Mouse (Mus musculus) intestine, postnatal 0 days (tissue): ENCODE results near the gene Olfr1394. TPM values are rescaled to one million over a fixed set of nuclear protein-coding genes. Genes with fewer than 3 reads are reported as not detected.

ENCODE experiments used
- ATAC-seq: fragments of 200-750 bp; cut with Nextera tagmentation; 2 replicates; pipeline ENCODE4 v1.8.0; 2017; ENCODE audit warnings: mild to moderate bottlenecking, moderate TSS enrichment, moderate library complexity
- H3K27ac ChIP-seq: fragments of 300-500 bp; sonication (generic); 2 replicates; pipeline ENCODE4 v1.5.1; 2014; ENCODE audit warnings: mild to moderate bottlenecking, low read depth, low read length, moderate library complexity
- H3K27me3 ChIP-seq: fragments of 300-500 bp; sonication (generic); replicated peaks from 2 replicates; pipeline ENCODE4 v1.6.1; 2014; ENCODE audit warnings: low read length, mixed read lengths; ENCODE audit not compliant: control insufficient read depth, insufficient read depth
- H3K36me3 ChIP-seq: fragments of 300-500 bp; sonication (generic); 2 replicates; pipeline ENCODE4 v1.6.1; 2014; ENCODE audit warnings: mild to moderate bottlenecking, moderate library complexity; ENCODE audit not compliant: control insufficient read depth, insufficient read depth
- H3K4me1 ChIP-seq: fragments of 300-500 bp; sonication (generic); replicated peaks from 2 replicates; pipeline ENCODE4 v1.6.1; 2014; ENCODE audit warnings: antibody characterized with exemption, low read length, mixed read lengths; ENCODE audit not compliant: control insufficient read depth, insufficient read depth
- H3K4me2 ChIP-seq: fragments of 300-500 bp; sonication (generic); replicated peaks from 2 replicates; pipeline ENCODE4 v1.6.1; 2014; ENCODE audit warnings: low read depth, mild to moderate bottlenecking, moderate library complexity
- H3K4me3 ChIP-seq: fragments of 300-500 bp; sonication (generic); 2 replicates; pipeline ENCODE4 v1.5.1; 2014; ENCODE audit warnings: low read depth, low read length
- H3K9ac ChIP-seq: fragments of 300-500 bp; sonication (generic); 2 replicates; pipeline ENCODE4 v1.6.1; 2014; ENCODE audit warnings: mild to moderate bottlenecking, low read depth, low read length
- H3K9me3 ChIP-seq: fragments of 300-500 bp; sonication (generic); 2 replicates; pipeline ENCODE4 v1.6.1; 2016; ENCODE audit warnings: mixed run types; ENCODE audit not compliant: control insufficient read depth
- CTCF ChIP-seq: sonication (generic); IDR thresholded peaks from 2 replicates; pipeline ENCODE4 v1.5.1; 2016; ENCODE audit warnings: low read depth, mild to moderate bottlenecking, control low read depth, antibody characterized with exemption, moderate library complexity
- WGBS: fragments of 180-500 bp; shearing (Covaris S2); extraction: QIAGEN DNeasy Blood & Tissue Kit; methylation state at CpG from one replicate; pipeline ENCODE4 v1.1.7; 2014; 5-methylcytosine and 5-hydroxymethylcytosine counted together
- polyA plus RNA-seq: library from polyadenylated mRNA; unstranded; fragments of >200 nt; fragmentation: Nextera tagmentation; extraction: Ambion mirVana; gene quantifications from 2 replicates; pipeline ENCODE4 v1.2.1, GENCODE M21; 2015

Gene Olfr1394
- polyA plus RNA-seq, 1 experiment from 2014 or later = not detected

DNA sequence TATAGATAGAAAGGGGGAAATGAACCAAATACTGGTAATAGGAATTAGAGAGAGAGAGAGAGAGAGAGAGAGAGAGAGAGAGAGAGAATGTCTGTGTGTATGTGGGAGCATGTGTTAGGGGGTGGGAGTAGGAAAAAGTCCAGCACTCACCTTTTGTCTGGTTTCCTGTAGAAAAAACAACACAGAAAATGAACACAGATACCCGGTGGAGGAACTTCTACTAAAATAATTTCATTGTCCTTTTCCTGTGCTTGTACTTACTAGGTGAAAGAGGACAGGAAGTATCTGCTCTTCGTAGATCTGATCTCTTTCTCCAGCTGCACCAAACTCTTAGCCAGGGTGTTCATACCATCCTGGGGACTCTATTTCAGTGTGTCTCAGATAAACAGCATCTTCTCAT is 40.0 kb upstream of the Olfr1394 start:
- no peaks in the 10 kb centered on the region for H3K27me3 ChIP-seq
- H3K4me1 ChIP-seq = no peaks in the 10 kb centered on the region
- 55% methylated on average over 2 of the region's 2 CpGs for WGBS
- no peak overlapping the region for H3K4me3 ChIP-seq
- no peak overlapping the region for H3K27ac ChIP-seq
- no peak for TF ChIP-seq CTCF
- no peaks in the 10 kb centered on the region for H3K36me3 ChIP-seq
- no peaks in the 10 kb centered on the region for H3K9me3 ChIP-seq
- no peak overlapping the region for H3K4me2 ChIP-seq
- ATAC-seq = no peak
- no peak overlapping the region for H3K9ac ChIP-seq

DNA sequence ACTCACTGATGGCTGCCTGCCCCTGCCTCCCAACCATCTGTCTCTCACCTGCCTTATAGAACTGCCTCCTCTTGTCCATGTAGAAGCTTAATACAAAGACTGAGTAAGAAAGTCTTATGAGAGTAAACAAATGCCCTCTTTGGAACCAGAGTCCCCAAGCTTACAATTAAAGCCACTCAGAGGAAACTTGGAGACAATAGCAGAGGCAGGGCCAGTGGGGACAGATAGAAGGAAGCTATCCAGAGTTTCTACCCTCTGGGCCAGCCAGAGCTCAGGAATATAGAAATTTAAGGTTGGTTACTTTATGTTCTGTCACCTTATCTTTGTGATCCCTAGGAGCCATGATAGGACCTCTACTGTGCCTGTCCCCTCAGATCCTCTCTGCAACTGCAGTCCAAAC is 39.4 kb upstream of the Olfr1394 start, which contains the start of gene Olfr1396:
Olfr1396 (minus strand) TSS at position 101 of the 400 bp plus-strand sequence.
- Histone ChIP-seq H3K27me3 (no peaks in the 10 kb centered on the region), H3K4me3 (no peak within 1 kb of the TSS), H3K9me3 (no peaks in the 10 kb centered on the region), H3K27ac (no peak within 1 kb of the TSS), H3K9ac (no peak within 1 kb of the TSS), H3K36me3 (no peaks in the 10 kb centered on the region), H3K4me1 (no peaks in the 10 kb centered on the region), H3K4me2 (no peak within 1 kb of the TSS)
- no peak for TF ChIP-seq CTCF
- ATAC-seq = no peak

DNA sequence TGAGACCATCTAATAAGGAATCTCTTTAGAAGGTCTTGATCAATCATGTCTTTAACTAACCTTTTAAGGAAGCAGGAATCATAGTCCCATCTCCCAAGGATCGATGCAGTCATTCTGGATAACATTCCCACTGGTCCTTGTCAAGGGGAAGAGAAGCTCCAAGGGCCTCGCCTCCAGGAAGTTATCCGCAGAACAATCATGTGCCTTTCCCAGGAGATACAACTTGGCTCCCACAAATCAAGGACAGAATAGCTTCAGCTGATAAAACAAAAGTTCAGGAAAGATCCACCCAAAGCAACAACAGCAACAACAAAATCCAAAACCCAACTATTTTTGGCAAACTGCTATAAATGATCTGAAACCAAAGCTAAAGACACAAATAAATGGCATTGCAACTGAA is 34.5 kb upstream of the Olfr1394 start:
- ATAC-seq = no peak
- 76% methylated on average over 3 of the region's 3 CpGs for WGBS
- TF ChIP-seq CTCF = no peak

DNA sequence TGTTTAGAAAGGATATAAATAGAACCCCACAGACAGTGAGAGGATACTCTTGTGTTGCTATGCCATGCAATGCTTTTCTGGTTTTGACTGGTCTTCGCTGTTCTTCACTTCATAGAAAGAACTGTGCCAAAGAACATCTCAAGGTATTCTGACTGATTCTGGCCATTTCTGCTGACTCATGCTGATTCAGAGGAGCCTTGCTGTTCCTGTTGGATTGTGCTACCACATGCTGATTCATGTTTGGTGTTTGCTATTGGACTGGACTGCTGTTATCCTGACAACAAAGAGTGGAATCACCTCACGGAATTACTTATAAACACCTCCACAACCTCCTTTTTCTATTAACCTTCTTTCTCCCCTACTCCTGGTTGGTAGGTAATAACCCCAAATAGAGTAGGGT is 30.0 kb upstream of the Olfr1394 start:
- Histone ChIP-seq H3K27ac (no peak overlapping the region), H3K36me3 (no peaks in the 10 kb centered on the region), H3K4me2 (no peak overlapping the region), H3K9ac (no peak overlapping the region), H3K27me3 (no peaks in the 10 kb centered on the region), H3K4me3 (no peak overlapping the region), H3K4me1 (no peaks in the 10 kb centered on the region; the same call in 1 of the 2 replicates), H3K9me3 (no peaks in the 10 kb centered on the region)
- no peak for ATAC-seq
- no peak for TF ChIP-seq CTCF
- WGBS = 88% methylated on average over 2 of the region's 2 CpGs

More for the DNA sequence above, 34.5 kb upstream of the Olfr1394 start:
- Histone ChIP-seq H3K9me3 (no peaks in the 10 kb centered on the region), H3K27me3 (no peaks in the 10 kb centered on the region), H3K27ac (no peak overlapping the region), H3K4me1 (no peaks in the 10 kb centered on the region), H3K4me3 (no peak overlapping the region), H3K9ac (no peak overlapping the region), H3K36me3 (no peaks in the 10 kb centered on the region), H3K4me2 (no peak overlapping the region)

DNA sequence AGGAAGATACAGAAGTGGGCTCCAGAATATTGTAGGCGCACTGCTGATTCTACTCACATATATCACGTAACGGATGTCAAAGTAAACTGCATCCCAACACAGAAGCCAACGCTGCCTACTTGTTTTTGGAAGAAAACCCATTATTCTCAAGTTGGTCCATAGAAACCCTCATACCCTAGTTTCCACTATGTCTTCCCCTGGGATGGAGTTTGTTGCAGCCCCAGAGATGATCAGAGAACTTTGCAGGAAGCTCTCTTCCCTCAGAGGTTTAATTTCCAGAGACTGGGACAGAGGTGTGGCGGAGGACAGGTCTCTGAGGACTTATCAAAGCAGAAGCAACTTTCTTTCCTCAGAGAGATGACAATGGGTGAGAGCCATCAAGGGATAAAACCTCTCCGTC is 12.2 kb upstream of the Olfr1394 start, which contains the start of gene Olfr1395:
Olfr1395 (plus strand) TSS at position 301 of the 400 bp plus-strand sequence.
- no peaks in the 10 kb centered on the region for H3K27me3 ChIP-seq
- no peaks in the 10 kb centered on the region for H3K9me3 ChIP-seq
- TF ChIP-seq CTCF = no peak
- no peak within 1 kb of the TSS for H3K4me2 ChIP-seq
- WGBS = 90% methylated on average over 6 of the region's 6 CpGs
- H3K27ac ChIP-seq = no peak within 1 kb of the TSS
- ATAC-seq = no peak
- no peaks in the 10 kb centered on the region for H3K4me1 ChIP-seq
- H3K4me3 ChIP-seq = no peak within 1 kb of the TSS
- no peaks in the 10 kb centered on the region for H3K36me3 ChIP-seq
- H3K9ac ChIP-seq = no peak within 1 kb of the TSS

DNA sequence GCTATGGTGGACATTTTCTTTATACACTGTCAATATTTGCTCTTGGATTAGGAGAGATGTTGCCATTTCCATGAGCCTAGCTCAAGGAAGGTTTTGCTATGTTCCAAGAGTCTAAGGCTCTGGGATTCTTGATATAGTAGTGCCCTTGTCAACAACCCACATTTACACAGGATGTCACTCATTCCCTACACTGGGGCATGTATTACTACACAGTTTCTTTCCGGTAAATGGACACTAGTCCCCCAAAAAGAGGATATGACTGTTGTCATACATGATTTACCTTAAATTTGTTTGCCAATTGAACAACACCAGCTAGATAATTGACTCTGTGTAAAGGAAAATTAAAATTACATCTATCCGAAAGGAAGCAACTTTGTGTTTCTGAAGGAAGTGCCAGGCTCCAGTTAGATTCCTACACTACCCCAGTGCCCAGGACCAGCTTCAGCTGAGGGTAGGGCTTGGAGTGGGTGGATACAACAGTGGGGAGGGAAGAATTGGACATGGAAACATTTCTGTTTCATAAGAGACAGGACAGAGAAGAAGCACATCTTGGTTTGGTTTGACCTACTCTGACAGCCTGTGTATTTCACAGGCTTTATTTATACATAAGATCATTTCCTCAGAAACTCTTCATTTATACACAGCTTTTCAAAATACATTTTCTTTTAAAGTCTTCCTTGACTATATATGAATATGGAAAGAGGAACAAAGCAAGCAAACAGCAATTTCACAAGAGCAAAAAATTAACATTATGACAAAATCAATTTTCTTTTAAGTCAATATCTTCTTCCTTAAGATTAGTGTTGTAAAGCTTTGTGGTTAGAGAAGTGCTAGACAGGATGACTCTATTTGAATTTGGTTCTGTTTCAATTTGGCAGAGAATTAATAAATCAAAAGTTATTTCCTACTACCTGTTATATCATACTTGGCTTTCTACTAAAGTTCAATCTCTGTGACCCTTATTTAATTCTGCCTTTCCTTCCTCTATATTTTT is 2.9 kb downstream of the Olfr1394 start:
- Histone ChIP-seq H3K4me1 (no peaks in the 10 kb centered on the region), H3K4me2 (no peak overlapping the region), H3K27me3 (no peaks in the 10 kb centered on the region), H3K9ac (no peak overlapping the region), H3K4me3 (no peak overlapping the region), H3K9me3 (no peaks in the 10 kb centered on the region), H3K36me3 (no peaks in the 10 kb centered on the region), H3K27ac (no peak overlapping the region)
- no peak for ATAC-seq
- 78% methylated on average over 2 of the region's 2 CpGs for WGBS
- TF ChIP-seq CTCF = no peak
